Mouse (Mus musculus): ENCODE measurements at regions not wholly inside any gene's neighbourhood (a gene's known extent, or its start where the extent isn't known, plus 50 kb on each side); places are given as distances from the start of the nearest gene placed in this dataset.

DNA sequence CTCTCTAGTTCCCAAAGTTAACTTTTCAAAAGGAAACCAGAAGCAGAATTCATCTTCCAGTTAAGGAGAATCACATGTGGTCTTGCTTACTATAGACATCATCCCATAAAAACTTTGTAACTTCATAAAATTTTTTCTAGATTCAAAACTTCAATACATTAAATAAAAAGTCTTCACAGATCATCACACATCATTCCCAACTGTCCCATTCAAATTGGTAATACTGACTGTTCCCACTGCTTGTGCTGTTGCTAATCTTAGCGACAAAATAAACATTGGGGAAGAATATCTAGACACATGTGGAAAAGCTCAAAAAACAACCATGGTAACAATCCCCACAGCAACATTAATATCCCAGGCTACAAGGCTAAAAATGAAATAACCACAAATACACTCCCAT lies 210.0 kb upstream of the Lrrn1 start:
- DNase-seq (ENCODE audit: low spot score in 2 of 2), result no peak

DNA sequence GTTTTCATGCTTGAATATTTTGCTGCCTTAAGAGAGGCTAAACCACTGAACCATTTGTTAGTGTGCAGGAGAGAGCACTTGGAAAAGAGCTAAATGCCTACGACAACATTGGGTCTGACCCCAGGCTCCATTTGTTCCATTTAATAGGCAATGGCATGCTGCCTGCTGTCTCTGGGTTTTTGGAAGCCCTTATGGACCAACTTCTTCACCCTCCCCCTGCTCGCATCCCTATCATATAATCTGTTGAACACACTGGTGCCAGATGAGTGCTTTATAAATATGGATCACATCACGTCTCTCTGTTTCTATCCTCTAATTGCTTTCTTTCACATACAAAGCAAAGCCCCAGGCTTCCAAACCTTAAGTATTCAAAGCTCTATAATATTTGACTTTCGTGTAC lies 179.1 kb upstream of the Lrrn1 start:
- peak in 1 of 2 experiments; percentile 7 for DNase-seq (ENCODE audit: low spot score in 2 of 2)

DNA sequence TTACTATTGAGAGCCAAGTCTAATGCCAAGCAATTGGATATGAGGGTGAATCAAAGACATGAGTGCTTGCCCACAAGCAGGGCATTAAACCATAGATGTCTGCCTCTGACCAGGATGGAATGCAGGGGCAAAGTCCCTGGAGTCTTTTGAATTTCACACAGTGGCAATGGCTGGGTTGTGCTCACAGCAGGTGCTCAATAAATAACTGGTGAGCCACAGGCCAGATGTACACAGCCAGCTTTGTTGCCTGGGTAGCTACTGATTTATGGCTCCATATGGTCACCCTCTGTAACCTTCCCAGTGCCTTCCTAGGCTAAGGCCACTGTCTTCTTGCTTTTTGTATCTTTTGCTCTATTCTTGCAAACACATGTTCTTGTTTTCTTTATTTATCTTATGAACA lies 154.3 kb upstream of the Lrrn1 start:
- no peak for DNase-seq (ENCODE audit: low spot score in 2 of 2)

DNA sequence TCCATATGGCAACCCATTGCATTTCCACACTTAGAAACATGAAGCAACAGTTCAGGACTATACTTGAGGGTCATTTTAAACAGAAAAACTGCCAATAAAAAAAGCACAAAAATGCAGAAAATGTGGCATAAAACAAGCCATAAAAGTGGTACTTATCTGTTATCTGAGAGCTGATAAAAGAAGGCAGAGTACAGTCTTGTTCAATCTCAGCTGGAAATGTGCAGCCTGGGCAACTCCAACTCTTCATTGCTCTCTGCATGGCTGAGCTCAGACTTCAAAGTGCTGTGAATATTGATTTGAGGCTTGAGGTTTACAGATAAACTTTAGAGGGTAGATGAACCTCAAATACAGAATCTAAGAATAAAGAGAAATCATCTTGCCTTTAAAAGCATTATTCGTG lies 151.1 kb upstream of the Lrrn1 start:
- no peak for DNase-seq (ENCODE audit: low spot score in 2 of 2)

DNA sequence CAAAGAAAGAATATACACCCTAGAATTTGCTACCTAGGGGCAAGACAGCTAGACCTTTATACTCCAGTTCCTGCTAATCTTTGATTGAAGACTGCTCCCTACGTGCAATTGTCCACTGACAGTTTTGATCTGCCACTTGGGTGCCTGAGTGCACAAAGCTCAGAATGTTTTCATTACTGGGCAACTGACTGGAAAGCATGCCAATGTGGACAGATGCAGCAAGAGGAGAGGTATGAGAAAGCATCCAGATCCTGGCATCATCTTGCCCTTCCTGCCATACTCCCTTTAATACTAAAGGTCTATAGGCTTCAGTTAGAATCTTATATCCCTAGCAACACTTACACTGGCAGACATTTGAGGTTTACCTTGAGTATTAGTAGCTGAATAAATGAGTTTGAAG lies 148.9 kb upstream of the Lrrn1 start:
- DNase-seq (ENCODE audit: low spot score in 2 of 2), result no peak

DNA sequence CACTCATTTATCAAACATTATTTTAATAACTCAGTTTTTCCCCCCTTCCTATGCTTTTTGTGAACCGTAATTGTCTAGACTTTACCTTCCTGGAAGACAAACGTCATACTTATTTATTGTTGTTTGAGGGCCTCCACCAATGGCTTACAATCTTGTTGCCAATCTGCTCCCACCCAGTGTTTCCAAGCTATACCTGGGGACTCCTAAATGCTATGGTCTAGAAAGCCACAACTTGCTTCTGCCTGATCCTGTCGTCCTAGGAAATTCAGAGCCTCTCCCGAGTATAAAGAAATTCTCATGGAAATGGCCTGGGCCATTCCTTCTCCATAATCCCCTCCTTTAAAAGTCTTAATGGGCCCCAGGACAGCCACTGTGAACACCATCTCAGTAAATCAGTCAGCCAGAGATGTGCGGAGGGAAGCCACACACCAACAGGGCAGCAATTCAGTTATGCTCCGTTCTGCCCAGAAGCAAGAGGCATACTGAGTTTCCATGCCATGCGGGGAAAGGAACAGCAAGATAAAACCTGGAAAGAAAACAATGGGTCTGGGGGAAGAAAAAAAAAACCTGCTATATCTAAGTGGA lies 143.4 kb upstream of the Lrrn1 start:
- no peak for DNase-seq (ENCODE audit: low spot score in 2 of 2)

DNA sequence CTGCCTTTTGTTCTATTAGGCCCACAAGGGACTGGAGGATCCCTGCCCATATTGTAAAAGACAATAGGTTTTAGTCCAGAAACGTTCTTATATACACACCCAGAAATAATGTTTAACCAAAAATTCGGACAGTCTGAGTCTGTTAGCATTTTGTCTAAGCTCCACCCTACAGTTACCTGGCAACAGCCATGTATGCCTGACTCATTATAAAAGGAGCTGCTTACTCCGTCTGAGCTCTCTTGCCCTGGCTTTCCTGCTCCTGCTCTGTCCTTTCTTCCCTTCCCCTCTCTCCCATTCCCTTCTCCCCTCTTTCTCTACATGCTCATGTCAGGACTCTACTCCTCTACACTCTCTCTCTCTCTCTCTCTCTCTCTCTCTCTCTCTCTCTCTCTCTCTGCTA lies 139.7 kb upstream of the Lrrn1 start:
- DNase-seq (ENCODE audit: low spot score in 2 of 2), result no peak

DNA sequence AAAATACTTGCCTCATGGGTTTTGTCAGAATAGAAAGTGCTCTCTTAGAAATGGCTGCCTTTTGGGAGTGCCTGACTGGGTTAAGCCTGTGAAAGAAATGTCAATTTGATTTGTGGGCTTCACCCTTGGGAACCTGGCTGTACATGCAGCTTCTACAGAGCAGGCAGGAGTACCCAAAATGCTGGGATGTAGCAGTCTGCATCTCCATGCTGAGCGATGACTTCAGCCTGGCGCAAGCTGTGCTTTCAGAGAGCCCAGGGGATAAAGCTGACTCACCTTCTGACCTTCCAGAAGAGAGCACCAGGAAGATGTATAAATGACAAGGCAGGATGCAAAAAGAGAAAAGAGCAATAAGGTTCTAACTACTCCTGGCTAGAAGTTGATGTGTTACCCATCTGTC lies 135.0 kb upstream of the Lrrn1 start:
- DNase-seq (ENCODE audit: low spot score in 2 of 2), result no peak

DNA sequence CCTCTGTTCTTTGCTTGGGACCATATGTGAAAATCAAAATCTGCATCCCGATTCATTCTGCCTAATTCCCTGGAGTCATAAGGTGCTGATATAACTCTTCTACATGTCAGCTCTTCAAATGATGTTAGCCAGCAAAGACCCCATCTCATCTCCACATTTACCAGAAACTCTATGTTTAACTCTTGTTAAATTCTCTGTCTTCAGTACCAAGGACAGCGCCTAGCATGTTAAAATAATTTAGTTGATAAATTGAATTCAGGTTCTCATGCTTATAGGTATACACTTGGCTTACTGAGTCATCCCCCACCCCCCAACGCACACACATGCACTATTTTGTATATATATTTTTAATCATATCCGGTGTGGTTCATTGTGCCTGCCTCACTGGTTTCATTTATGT lies 113.8 kb upstream of the Lrrn1 start:
- DNase-seq (ENCODE audit: low spot score in 2 of 2), result no peak

DNA sequence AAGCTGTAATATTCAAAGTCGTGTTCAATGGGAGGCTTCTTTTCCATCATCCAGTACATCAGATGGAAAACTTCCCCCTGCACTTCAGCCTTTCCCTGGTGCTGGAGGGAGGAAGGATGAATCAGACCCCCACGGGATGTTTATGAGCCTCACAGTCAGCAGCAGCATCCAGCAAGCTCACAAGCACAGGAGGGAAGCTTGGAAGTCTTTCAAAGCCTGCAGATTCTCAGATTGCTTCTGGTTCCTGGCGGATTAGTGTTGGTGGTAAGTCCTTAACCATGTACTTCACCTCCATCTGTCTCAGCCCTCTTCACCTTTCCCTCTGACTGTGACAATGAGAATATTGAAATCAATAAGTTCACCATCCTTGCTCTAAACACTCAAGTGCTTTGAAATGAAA lies 107.5 kb upstream of the Lrrn1 start:
- DNase-seq (ENCODE audit: low spot score in 2 of 2), result peak in 1 of 2 experiments; percentile 20

DNA sequence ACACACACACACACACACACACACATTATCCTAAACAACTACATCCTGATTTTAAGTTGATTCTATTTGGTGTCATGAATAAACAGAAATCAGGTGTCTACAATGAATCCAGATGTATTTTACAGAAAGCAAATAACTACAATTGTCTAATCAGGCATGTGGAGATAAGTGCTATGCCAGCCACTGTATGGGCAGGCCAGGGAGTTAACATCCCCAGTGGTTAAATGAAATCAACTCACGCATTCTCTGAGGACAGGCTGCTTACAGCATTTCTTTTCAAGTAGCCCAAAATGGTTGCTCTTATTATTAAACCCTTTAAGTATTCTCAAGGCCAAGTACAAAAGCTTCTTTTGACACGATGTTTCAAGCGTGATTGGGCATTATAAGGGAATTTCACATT lies 103.0 kb upstream of the Lrrn1 start:
- DNase-seq (ENCODE audit: low spot score in 2 of 2), result no peak

DNA sequence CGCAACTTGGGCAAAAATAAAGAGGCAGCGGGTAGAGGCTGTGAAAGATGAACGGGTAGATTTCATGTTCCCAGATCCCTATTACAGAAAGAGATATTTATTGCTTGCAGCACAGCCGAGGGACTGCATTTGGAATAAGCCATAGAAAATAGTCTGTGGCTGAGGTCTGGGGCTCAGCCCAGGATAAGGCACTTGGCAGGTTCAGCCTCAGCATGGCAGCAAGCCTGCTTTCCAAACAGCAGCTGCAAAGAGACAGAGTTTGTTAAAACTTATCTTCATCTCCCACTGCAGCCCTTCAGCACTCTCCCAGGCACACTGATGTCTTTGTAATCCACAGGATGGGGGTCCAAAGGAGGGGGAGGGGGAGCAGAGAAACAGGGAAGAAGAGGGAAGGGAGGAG lies 98.5 kb upstream of the Lrrn1 start:
- DNase-seq (ENCODE audit: low spot score in 2 of 2), result peak in 1 of 2 experiments; percentile 16

DNA sequence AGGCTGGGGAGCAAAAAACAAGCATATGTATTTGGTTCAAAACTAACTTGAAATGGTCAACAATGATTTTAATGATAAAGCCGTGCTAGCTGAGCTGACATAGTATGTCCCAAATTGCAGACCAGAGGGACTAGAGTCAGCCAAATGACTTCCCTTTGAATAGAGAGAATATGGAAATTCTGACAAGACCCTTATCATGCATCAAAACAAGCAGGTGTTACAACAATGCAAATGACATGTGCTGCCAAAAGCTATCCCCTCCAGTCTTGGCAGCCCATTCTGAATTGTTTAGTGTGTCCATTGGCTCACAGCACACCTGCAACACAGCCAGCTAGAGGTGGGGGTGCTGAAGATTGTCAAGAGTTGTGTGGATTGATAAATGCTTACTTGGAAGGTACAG lies 87.5 kb upstream of the Lrrn1 start:
- DNase-seq (ENCODE audit: low spot score in 2 of 2), result no peak

DNA sequence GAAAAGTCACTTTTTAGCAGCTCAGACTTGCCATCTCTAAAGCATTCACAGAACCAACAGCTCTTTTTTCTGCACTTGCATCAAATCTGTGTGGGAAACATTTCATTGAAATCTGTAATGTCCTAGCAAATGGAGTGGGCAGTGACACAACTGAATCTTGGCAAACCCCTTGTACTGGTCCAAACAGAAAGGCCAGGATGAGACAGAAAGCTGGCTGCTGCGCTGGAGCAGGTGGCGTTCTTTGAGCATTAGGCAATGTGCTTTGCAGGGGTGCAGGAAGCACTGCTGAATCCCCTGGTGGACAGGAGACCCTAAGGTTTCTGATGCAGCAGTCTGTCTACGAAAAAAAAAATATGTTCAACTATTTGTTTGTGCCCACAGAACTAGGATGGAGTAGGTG lies 85.2 kb upstream of the Lrrn1 start:
- DNase-seq (ENCODE audit: low spot score in 2 of 2), result peak in 1 of 2 experiments; percentile 15

DNA sequence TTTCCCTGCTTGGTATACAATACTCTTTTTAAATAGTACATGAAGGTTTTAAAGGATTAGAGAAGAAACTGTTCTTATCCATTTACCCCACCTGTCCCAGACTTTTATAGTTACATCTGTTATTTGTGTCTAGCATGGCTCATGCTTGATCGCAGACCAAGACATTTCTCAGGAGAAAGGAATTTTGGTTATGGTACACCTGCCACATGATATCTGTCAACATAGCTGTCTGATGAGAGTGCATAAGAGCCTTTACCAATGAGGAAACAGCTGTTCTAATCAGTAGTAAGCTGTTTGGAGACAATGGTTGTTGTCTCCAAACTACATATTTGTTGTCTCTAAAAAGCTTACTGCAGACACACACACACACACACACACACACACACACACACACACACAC lies 70.3 kb upstream of the Lrrn1 start:
- DNase-seq (ENCODE audit: low spot score in 2 of 2), result no peak

DNA sequence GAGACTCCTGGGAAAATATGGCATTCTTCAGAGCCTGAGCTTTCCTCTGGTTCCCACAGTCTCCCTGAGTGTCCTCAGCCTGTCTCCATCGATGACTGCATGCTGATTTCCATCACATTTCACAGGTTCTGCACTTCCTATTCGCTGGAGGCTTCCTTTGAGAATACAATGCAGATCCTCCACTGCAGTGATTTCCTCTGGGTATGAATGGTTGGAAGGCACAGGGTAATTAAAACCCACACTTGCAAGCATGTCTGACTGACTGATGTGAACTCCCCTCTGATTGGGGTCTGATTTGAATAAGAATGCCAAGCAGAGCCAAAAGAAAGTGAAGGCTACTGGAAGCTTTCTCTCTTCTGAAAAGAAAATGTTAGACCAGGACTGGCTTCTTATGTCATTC lies 67.1 kb upstream of the Lrrn1 start:
- no peak for DNase-seq (ENCODE audit: low spot score in 2 of 2)

DNA sequence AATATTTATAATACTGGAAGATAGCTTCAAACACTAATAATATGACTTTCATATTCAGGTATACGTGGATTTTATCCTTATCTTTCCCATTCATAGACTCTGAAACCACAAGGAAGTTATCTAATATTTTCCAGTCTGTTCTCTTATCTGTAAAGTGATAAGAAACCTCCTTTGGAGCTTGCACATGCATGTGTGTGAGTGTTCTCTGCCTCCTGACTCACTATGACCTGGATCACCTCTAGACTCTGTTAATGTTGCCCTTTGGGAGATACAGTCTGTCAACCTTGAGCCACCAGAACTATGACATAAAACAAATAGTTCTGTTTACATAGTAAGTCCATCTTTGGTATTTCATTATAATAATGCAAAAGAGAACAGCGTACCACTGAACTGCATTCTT lies 56.2 kb upstream of the Lrrn1 start:
- DNase-seq (ENCODE audit: low spot score in 2 of 2), result no peak

DNA sequence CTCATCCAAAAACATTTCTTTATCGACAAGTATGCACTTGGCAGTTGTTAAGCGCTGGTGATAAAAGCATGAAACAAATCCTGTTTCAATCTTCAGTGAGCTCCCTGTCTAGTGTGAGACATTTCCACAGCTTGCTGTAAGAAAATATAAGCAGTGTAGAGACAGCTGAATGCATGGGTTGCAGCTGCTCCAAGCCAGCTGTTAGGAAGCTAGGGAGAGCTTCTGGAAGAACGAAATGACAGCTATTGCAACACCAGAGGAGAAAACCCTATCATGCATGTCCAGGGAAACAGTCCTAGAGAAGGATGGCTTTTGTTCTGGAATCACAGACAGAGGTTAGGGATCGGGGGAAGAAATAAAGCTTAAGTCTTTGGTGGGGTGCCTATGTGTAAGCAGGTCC lies 55.4 kb upstream of the Lrrn1 start:
- DNase-seq (ENCODE audit: low spot score in 2 of 2), result no peak

Small RNA genes lying in the stretch of these regions (microRNA-seq; reads per million reads assigned to microRNA genes)
- 0 reads per million in 2 experiments for gene Gm27690
